Mouse (Mus musculus): ENCODE data around the gene Srek1ip1.

The Srek1ip1 gene

GRCm38 (mm10) chr13:104792184-104792583 lies at the start of gene Srek1ip1:
TSS of gene Srek1ip1 (plus strand) at chr13:104792484.
- no peak for DNase-seq (ENCODE audit: low spot score in 2 of 2)

GRCm38 (mm10) chr13:104742866-104743265 lies 49.4 kb upstream of the Srek1ip1 start:
- DNase-seq (ENCODE audit: low spot score in 2 of 2) = no peak

DNA sequence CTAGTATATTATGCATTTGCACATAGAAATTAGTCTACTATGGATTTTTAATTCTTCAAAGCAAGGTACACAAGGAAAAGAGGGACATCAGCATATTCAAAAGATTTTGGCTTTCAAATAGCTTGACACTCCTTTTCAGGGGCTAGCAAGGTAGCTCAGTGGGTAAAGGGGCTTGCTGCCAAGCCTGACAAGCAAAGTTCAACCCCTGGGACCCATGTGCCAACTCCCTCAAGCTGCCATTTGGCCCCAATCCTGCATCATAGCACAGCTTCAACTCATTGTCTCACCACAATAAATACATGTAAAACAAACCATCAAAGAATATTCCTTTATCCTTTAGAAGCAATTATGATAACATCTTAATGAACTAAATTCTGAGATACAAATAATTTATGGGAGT lies 45.3 kb upstream of the Srek1ip1 start:
- no peak for DNase-seq (ENCODE audit: low spot score in 2 of 2)

DNA sequence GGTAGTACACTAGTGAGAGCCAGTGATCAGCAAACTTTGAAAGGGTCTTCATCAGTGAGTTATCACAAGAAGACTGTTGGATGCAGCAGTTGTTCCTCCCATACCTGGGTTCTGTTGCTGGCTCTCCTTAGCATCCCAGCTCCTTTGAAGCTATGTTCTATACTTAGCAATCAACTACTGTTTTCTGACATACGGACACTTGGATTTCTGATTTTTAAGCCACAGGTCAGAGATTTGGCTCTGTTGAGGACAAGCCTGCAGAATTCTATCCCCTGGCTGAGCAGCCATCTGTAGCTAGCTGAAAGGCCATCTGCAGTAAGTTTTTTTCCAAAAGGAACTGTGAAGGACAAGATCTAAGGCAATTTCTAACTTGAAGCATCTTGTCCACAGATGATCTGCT lies 32.9 kb upstream of the Srek1ip1 start:
- DNase-seq (ENCODE audit: low spot score in 2 of 2) = no peak

DNA sequence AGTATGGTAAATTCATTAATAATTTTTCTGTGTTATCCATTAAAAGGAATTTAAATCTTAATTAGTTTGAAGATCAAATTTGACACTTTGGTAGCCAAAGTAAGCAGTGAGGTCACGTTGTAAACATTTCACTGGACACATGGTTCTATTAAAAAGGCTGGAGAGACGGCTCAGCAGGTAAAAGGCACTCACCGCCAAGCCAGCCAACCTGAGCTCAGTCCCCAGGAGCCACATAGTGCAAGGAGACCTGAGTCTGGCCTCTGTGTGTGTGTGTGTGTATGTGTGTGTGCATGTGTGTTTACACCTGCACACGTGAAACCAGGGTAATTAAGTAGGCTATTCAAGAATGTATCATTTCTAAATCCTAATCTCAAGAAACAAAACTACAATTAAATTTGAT lies 29.9 kb upstream of the Srek1ip1 start:
- DNase-seq (ENCODE audit: low spot score in 2 of 2) = no peak

- DNase-seq (ENCODE audit: low spot score in 2 of 2) = no peak
Observed at GRCm38 (mm10) chr13:104763193-104763592, 29.1 kb upstream of the Srek1ip1 start.

- peak in 1 of 2 experiments; percentile 8 for DNase-seq (ENCODE audit: low spot score in 2 of 2)
Observed at GRCm38 (mm10) chr13:104779104-104779670, 13.1 kb upstream of the Srek1ip1 start.

DNA sequence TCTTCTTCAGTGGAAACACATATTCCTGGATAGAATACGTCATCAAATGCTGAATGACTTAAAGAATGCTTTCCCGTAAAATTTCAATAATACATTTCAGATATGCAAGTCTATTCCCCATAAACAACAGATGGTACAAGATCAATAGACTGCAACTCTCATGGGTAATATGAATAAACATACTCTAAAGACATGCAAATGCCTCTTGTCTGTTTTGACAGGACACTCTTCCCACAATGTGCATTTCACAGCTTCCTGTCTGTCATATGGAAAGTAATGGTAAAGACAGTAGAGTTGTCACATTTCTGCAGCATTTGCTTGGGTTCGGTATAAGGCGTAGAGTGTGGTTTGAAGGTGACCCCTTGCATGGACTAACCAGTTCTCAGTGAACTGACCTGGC lies 5.0 kb upstream of the Srek1ip1 start:
- no peak for DNase-seq (ENCODE audit: low spot score in 2 of 2)

- peak in 1 of 2 experiments; percentile 22 for DNase-seq (ENCODE audit: low spot score in 2 of 2)
Observed at GRCm38 (mm10) chr13:104789663-104790062, 2.6 kb upstream of the Srek1ip1 start.

GRCm38 (mm10) chr13:104794421-104794820 lies 2.1 kb downstream of the Srek1ip1 start:
- no peak for DNase-seq (ENCODE audit: low spot score in 2 of 2)

- no peak for DNase-seq (ENCODE audit: low spot score in 2 of 2)
Observed at GRCm38 (mm10) chr13:104799067-104799466, 6.8 kb downstream of the Srek1ip1 start.

- peak; percentile 15 to 41 for DNase-seq (ENCODE audit: low spot score in 2 of 2)
Observed at GRCm38 (mm10) chr13:104799566-104800182, 7.4 kb downstream of the Srek1ip1 start.

DNA sequence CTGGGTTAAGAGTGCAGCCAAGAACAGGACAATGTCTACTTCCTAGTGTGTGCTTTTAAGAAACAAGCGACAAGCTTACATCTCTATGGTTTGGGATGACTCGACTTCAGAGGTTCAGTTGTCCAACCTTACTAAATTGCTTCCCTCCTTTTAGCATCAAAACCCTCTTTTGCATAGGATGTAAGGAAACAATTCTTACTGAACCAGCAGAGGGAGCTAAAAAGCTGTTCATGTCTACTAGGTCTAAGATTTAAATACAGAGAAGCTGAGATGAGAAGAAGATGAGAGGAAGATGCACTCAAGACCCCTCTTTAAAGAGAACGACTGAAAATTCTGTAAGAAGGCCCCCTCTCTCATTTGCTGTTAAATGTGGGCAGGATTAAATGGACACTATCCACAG lies 13.4 kb downstream of the Srek1ip1 start:
- no peak for DNase-seq (ENCODE audit: low spot score in 2 of 2)

GRCm38 (mm10) chr13:104816270-104816634 lies 24.0 kb downstream of the Srek1ip1 start:
- no peak for DNase-seq (ENCODE audit: low spot score in 2 of 2)

DNA sequence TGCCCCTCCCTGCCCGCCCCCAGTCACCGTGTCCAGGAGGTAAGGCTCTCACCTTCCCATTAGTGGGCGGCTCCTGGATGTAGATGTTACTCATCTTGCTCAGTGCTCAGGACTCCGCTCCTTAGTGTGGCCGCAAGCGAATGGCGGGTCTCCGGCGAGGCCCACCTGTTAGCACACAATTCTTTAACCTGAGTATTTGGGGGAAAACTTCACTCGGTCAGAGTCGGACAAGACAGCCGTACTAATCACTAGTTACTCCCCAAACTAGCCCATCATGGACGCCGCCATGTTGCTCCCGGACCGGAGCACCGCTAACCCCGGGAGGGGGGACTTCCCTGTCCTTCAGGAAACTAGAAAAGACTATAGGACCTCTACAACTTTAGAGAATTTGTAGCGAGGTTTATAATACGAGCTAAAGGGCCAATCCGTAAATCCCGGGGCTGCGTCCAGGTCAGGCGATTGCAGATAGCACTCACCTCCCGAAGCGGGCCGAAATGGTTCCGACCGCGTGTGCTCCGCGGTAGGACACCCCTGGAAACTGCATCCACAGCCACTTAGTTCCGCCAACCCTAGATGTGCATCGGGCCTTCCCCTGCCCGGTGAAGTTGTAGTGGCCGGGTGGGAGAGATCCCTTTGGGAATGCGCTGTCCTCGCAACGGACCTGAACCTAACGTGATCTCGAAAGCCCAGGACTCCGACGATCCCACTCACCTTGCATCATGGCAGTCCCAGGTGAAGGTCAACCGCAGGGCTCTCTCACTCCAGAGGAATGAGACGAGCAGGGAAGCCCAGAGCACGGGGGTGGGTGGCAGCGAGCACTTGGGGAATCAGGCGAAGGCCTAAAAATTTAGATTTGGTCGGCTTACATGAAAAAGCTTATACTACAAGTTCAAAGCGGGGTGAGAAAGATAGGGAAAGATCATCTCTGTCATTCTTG lies 24.6 kb downstream of the Srek1ip1 start, which contains the start of gene Cwc27:
Gene Cwc27, minus strand, starts transcription at position 508 of the 937 bp plus-strand sequence.
- peak; percentile 75 to 81 for DNase-seq (ENCODE audit: low spot score in 2 of 2)

DNA sequence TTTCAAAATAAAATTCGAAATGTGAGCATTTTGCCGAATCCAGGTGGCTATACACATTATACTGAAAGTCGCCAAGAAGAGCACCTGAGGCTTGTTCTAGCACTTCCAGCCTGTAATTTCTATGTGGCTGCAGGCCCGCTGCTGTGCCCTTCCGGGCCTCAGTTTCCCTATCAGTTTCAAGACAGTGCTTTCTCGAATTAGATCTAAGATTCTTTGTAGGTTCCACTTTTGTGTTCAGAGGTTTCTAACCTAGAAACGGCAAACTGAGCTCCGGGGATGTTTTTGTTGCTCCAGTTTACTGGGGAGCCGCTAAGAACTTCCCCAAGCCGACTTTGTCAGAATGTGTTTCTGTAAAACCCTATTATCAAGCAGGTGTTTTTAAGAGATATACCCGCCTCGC lies 25.4 kb downstream of the Srek1ip1 start:
- no peak for DNase-seq (ENCODE audit: low spot score in 2 of 2)

DNA sequence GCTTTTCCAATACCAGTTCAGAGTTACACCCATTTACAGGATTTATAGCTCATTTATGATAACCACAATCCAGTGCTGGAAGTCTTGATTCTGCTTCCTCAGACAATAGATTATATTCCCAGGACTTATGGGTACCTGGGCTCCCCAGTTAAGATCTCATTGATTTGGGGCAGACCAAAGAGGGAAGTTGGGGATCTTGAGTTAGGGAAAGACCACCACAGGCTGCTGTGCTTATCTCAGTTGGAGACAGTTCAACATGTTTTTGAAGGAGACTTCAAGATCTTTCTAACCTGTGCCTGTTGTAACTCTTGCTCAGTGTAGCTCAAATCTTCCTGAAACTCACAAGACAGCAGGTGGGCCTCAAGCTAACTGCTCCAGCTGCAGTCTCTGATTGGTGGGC lies 28.9 kb downstream of the Srek1ip1 start:
- DNase-seq (ENCODE audit: low spot score in 2 of 2) = no peak

- no peak for DNase-seq (ENCODE audit: low spot score in 2 of 2)
Observed at GRCm38 (mm10) chr13:104821908-104822307, 29.6 kb downstream of the Srek1ip1 start.

DNA sequence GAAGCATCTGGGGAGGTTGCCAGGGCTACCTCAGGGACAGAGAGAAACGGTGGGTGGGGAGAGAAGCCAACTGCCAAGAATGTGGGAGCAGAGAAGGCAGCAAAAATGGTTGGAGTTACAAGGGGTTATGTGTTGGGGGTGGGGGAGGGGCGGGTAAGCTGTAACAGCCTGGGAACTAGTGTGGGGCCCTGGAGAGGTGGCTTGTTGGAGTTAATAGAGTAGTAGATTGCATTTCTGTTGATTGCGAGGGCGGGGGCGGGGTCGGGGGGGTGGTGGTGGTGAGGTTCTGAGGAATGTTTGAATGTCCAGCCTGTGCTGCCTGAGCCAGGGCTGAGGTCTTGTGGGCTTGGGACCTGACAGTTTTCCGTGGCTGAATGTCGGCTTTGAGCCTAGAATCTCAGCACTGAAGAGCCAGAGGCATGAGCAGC lies 30.1 kb downstream of the Srek1ip1 start:
- no peak for DNase-seq (ENCODE audit: low spot score in 2 of 2)

DNA sequence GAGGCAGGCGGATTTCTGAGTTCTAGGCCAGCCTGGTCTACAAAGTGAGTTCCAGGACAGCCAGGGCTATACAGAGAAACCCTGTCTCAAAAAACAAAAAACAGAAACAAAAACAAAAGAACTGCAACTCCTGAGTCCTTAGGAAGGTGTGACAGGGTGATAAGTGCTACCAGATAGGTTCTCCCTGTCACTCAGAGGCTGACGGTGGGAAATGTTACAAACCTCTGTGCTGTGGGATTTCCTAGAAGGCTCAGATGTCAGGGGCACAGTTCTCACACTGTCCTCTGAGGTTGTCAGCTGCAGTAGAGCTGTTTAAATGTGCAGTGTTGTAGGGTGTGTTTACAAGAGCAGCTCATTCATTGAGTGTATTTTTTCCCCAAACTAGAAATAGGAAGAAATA lies 33.2 kb downstream of the Srek1ip1 start:
- DNase-seq (ENCODE audit: low spot score in 2 of 2) = no peak

- no peak for DNase-seq (ENCODE audit: low spot score in 2 of 2)
Observed at GRCm38 (mm10) chr13:104832811-104833210, 40.5 kb downstream of the Srek1ip1 start.

- DNase-seq (ENCODE audit: low spot score in 2 of 2) = no peak
Observed at GRCm38 (mm10) chr13:104837628-104838027, 45.3 kb downstream of the Srek1ip1 start.

DNA sequence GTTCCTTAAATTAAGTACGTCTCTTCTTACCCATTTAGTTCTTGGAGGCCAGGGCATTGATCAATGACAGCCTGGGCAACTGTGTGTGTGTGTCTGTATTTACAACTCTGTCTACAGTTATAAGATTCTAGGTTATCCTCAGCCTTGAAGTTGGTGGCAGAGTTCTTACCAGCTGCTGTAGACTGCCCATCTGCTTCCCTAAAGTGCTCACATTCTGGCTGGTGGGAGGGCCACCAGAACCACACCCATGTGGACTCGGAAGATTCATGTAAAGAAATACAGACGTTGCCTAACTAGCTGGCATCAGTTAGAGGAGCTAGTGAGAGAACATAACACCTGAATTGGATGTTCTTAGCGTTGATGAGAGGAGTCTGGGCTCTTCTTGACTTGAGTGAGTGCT lies 49.7 kb downstream of the Srek1ip1 start:
- no peak for DNase-seq (ENCODE audit: low spot score in 2 of 2)

Measured in heart, adult 9 months (tissue).